Mouse (Mus musculus) gastrocnemius, postnatal 10 days (tissue): ENCODE results near the gene Tgm6. TPM values are rescaled to one million over a fixed set of nuclear protein-coding genes. Genes with fewer than 3 reads are reported as not detected.

ENCODE experiments used
- DNase-seq: peaks from one replicate; pipeline ENCODE4 v3.0.0; 2021; ENCODE audit warnings: mixed read lengths
- total RNA-seq, 2 experiments: library from RNA; stranded (reverse); gene quantifications; 2 replicates each; pipeline ENCODE4 v1.2.3; 2021

Tgm6 gene
- total RNA-seq, 2 experiments from 2014 or later = not detected

GRCm38 (mm10) chr2:130178706-130179506, 66.7 kb downstream of the Tgm6 start, which contains the start of gene Snrpb:
TSS of gene Snrpb (minus strand) at chr2:130179403.
- peak; percentile 92 for DNase-seq

GRCm38 (mm10) chr2:130179507-130180019, 67.3 kb downstream of the Tgm6 start:
- no peak for DNase-seq

DNA sequence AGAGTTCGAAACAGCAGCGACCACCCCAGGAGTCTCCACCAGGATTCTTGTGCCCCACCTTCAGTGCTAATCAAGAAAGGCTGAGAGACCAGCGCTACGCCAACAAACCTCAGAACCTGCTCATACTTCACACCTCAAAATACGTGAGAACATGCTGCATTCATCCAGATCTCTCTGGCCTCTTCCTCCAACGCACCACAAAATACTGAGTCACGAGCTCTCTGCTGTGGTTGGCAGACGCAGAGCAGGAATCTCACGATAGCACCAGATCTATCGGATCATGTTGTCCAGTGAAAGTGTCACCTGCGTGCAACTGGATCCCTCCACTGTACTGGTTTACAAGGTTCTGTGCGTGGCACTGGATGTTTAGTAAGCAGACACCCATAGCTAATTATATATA, 76.2 kb downstream of the Tgm6 start:
- no peak for DNase-seq

DNA sequence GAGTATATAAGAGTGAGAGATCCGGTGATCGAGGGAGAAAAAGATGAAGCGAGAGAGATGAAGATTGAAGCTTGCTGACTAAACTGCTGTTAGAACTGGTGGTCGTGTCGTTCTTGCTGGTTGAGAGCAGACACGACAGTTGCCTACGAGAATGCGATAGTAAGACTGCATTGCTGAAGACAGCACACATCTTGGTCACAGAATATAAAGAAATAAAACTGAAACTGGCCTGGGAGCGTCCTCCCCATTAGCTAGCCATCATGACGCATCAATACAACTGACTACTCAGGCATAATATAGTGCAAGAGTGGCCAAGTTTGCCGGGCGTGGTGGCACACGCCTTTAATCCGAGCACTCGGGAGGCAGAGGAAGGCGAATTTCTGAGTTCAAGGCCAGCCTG, 82.7 kb downstream of the Tgm6 start, which contains the start of gene Tmc2:
Gene Tmc2 (plus strand): TSS at position 301 of the 400 bp plus-strand sequence.
- no peak for DNase-seq

DNA sequence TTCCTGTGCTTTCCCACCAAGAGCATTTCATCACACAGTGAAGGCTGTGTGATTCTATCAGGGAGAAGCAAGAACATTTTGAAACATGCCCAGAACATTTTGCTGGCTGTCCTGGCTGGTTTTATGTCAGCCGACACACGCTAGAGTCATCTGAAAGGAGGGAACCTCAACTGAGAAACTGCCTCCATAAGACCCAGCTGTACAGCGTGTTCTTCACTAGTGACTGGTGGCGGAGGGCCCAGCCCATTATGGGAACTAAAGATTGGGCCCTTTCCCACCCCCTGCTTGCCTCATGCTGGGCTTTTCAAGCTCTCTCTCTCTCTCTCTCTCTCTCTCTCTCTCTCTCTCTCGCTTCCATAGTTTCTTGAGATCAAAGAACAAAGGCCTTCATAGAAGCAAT, 88.7 kb downstream of the Tgm6 start:
- DNase-seq = no peak

Other genes with a start within 250 kb of the Tgm6 start
- gene Tgm3, start 100.1 kb upstream of the Tgm6 start, total RNA-seq = under 1 TPM in 1 of 2 experiments, not detected in 1; 0.07 TPM
- gene Snrpb, start 67.0 kb downstream of the Tgm6 start, total RNA-seq = 100 to 1,000 TPM; 155 to 170 TPM
- gene Tmc2, start 82.8 kb downstream of the Tgm6 start, total RNA-seq = not detected
- gene Nop56, start 162.0 kb downstream of the Tgm6 start, total RNA-seq = 10 to 100 TPM; 46.8 to 54.5 TPM
- 100 to 1,000 TPM; 365 to 419 TPM for gene Idh3b, start 172.1 kb downstream of the Tgm6 start, total RNA-seq
- 1 to 10 TPM; 1.5 to 1.9 TPM for gene Ebf4, start 182.8 kb downstream of the Tgm6 start, total RNA-seq